Mouse (Mus musculus): Measurements from ENCODE around the gene Magea8.
"Not testable (repeated sequence)": the region's sequence is repeated elsewhere in the genome, so short reads cannot be mapped to it uniquely, and the experiment has no call there.

The Magea8 gene

DNA sequence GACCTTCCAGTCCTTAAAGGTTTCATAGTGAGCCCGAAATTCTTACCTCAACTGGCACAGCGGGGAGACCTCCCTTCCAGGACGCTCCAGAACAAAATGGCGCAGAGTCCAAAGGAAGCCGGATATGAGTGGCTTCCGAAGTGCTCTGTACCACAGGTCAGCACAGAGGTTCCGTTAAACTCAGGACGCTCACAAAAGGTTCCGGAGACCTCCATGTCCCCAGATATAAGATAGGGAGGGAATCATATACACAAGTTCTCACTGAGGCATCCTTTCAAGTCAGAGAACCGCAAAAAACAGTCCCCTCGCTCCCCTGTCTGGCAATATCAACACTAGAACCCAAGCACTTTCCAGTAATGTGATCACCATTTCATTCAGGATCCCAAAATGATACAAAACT is at the start of gene Magea8:
Gene Magea8, minus strand, starts transcription at position 101 of the 400 bp plus-strand sequence.
- DNase-seq = not testable (repeated sequence)

- DNase-seq = not testable (repeated sequence)
Observed at GRCm38 (mm10) chrX:154949405-154949804, 46.2 kb downstream of the Magea8 start, which contains the start of gene Magea3. Magea3 (minus strand) TSS chrX:154949505.

GRCm38 (mm10) chrX:154935887-154936286 is 59.8 kb downstream of the Magea8 start, which contains the start of gene Magea6:
Magea6 (minus strand) TSS chrX:154935987.
- DNase-seq = not testable (repeated sequence)
